Mouse (Mus musculus) testis, adult 2 months (tissue): ENCODE results near the gene Plcg2.

Experiments
- CTCF ChIP-seq: fragments of 200-500 bp; IDR thresholded peaks from 2 replicates; pipeline ENCODE4 v1.5.1; 2012; ENCODE audit warnings: low read depth, mild to moderate bottlenecking, inconsistent platforms, low read length, moderate library complexity; ENCODE audit not compliant: control insufficient read depth, insufficient read depth, insufficient replicate concordance
- POLR2A ChIP-seq: fragments of 200-500 bp; IDR thresholded peaks from 2 replicates; pipeline ENCODE4 v1.6.1; 2012; ENCODE audit warnings: low read depth, mild to moderate bottlenecking, inconsistent platforms, low read length, moderate library complexity; ENCODE audit not compliant: control insufficient read depth

GRCm38 (mm10) chr8:117536862-117537261 lies 38.8 kb downstream of the Plcg2 start:
- TF ChIP-seq POLR2A (no peak), CTCF (no peak)
